9 mouse cellular contexts compared by ENCODE assay signal in the genomic region with DNA sequence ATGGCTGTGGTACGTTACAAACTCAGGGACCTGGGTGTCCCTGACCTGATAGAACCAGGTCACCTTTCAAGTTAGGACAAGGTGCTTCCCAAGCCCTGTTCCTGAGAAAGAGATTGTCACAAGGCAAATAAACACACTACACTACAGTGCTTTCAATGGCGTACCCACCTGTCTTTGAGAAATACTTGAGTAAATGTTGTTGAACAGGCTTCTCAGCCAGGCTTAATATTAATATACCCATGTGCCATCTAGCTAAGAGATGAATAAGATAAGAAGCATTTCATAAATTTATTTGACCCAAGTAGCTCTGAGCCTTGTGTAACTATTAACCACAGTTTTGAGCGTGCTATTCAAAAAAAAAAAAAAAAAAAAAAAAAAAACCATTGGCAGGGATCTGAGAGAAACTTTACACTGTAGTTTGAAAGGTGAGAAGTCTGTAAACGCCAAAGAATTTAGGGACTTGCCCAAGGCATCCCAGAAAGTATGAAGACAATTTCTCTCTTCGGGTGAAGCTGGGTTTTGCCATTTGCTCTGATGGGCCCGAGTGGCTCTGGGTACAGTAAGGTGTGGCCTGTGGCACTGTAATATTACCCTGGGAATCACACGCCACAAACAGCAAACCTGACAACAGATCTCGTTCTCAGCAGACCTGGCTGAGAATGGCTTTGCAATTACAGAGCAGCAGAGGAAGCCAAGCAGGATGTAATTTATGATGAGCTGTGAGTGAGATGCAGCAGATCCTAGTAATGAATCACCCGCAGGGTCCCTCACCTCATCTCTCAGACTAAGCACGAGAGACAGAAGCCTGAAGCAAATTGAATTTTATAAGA.
A peak's percentile ranks its signal among the peaks of the same experiment; 100 is the strongest.
DNase-seq lines count a peak whose midpoint lies in the region; ATAC-seq lines count a peak whose summit lies in the region.
"Had no signal": no experiment of that assay in that cellular context is flagged by ENCODE, and none has a peak within 500 bp of the region (broad histone marks: within the 10 kb centered on the region; RNA-seq: fewer than 3 reads in every experiment).

No protein-coding gene starts in this region.

- no peaks in the 10 kb centered on the region for H3K27me3 ChIP-seq in heart, embryonic 16.5 days (ENCODE audit: control insufficient read depth, insufficient read depth, low read length)
- no peaks in the 10 kb centered on the region for H3K27me3 ChIP-seq in heart, embryonic 11.5 days (ENCODE audit: control insufficient read depth, insufficient read depth, low read length)
- H3K27me3 ChIP-seq in hindbrain, embryonic 15.5 days = no peaks in the 10 kb centered on the region
- H3K27me3 ChIP-seq: liver, embryonic 15.5 days had no signal

- no peak overlapping the region for H3K4me2 ChIP-seq in heart, embryonic 16.5 days (ENCODE audit: low read depth, low read length)
- no peak overlapping the region for H3K4me2 ChIP-seq in heart, embryonic 11.5 days
- no peak overlapping the region for H3K4me2 ChIP-seq in hindbrain, embryonic 15.5 days
- H3K4me2 ChIP-seq: liver, embryonic 15.5 days had no signal

- no peak overlapping the region for H3K9ac ChIP-seq in heart, embryonic 16.5 days (ENCODE audit: low read length)
- no peak overlapping the region for H3K9ac ChIP-seq in heart, embryonic 11.5 days (ENCODE audit: low read depth, low read length)
- no peak overlapping the region for H3K9ac ChIP-seq in hindbrain, embryonic 15.5 days
- H3K9ac ChIP-seq: liver, embryonic 15.5 days had no signal

- WGBS in heart, embryonic 16.5 days = 58% methylated on average over 10 of the region's 10 CpGs
- WGBS in heart, embryonic 11.5 days (ENCODE audit: insufficient replicate concordance) = 62% methylated on average over 10 of the region's 10 CpGs
- 58% methylated on average over 10 of the region's 10 CpGs for WGBS in hindbrain, embryonic 15.5 days

- no peak for ATAC-seq in heart, embryonic 16.5 days (replicated peaks; ENCODE audit: extremely low read depth, insufficient read depth, low FRiP score)
- ATAC-seq in heart, embryonic 11.5 days (replicated peaks; ENCODE audit: insufficient number of reproducible peaks, low FRiP score, low TSS enrichment) = no peak
- ATAC-seq in hindbrain, embryonic 15.5 days (ENCODE audit: low FRiP score, low read depth) = peak; percentile 64; the same call in 1 of the 2 replicates
- ATAC-seq in megakaryocyte-erythroid progenitor cell, adult 5-6 weeks (replicated peaks; ENCODE audit: low FRiP score, low TSS enrichment, poor library complexity, severe bottlenecking) = no peak

- peak overlapping the region; percentile 49 for H3K27ac ChIP-seq in heart, embryonic 16.5 days (ENCODE audit: low read length)
- no peak overlapping the region for H3K27ac ChIP-seq in heart, embryonic 11.5 days (ENCODE audit: low read depth, low read length)
- peak overlapping the region; percentile 45; the same call in 1 of the 2 replicates for H3K27ac ChIP-seq in hindbrain, embryonic 15.5 days (replicated peaks)
- H3K27ac ChIP-seq: liver, embryonic 15.5 days had no signal

- H3K9me3 ChIP-seq in heart, embryonic 16.5 days (replicated peaks; ENCODE audit: control insufficient read depth, low read length) = no peaks in the 10 kb centered on the region
- H3K9me3 ChIP-seq in heart, embryonic 11.5 days (replicated peaks; ENCODE audit: control insufficient read depth, low read length) = no peaks in the 10 kb centered on the region
- no peaks in the 10 kb centered on the region for H3K9me3 ChIP-seq in hindbrain, embryonic 15.5 days
- H3K9me3 ChIP-seq: liver, embryonic 15.5 days had no signal

- peaks cover 36% of the 10 kb centered on the region for H3K4me1 ChIP-seq in heart, embryonic 16.5 days (ENCODE audit: control insufficient read depth, insufficient read depth, low read length)
- peaks cover 9% of the 10 kb centered on the region; the same call in 1 of the 2 replicates for H3K4me1 ChIP-seq in heart, embryonic 11.5 days (ENCODE audit: control insufficient read depth, insufficient read depth, low read length)
- peaks cover 18% of the 10 kb centered on the region for H3K4me1 ChIP-seq in hindbrain, embryonic 15.5 days (replicated peaks)
- H3K4me1 ChIP-seq: liver, embryonic 15.5 days had no signal

- DNase-seq in retina, postnatal 1 day = peak; percentile 49
- DNase-seq in retina, embryonic 14.5 days (ENCODE audit: low spot score) = no peak
- DNase-seq in T-cell, adult 2 months (ENCODE audit: low spot score) = no peak
- DNase-seq in right cerebral cortex, postnatal 36 days (ENCODE audit: low spot score in 2 of 2) = no peak

- no peaks in the 10 kb centered on the region for H3K36me3 ChIP-seq in heart, embryonic 16.5 days (ENCODE audit: control insufficient read depth, insufficient read depth)
- no peaks in the 10 kb centered on the region for H3K36me3 ChIP-seq in heart, embryonic 11.5 days (ENCODE audit: control insufficient read depth, insufficient read depth, low read length)
- H3K36me3 ChIP-seq in hindbrain, embryonic 15.5 days = no peaks in the 10 kb centered on the region
- H3K36me3 ChIP-seq: liver, embryonic 15.5 days had no signal

- H3K4me3 ChIP-seq in heart, embryonic 16.5 days (ENCODE audit: low read length) = no peak overlapping the region
- H3K4me3 ChIP-seq in heart, embryonic 11.5 days (ENCODE audit: low read depth, low read length) = no peak overlapping the region
- H3K4me3 ChIP-seq in hindbrain, embryonic 15.5 days = no peak overlapping the region
- H3K4me3 ChIP-seq: liver, embryonic 15.5 days had no signal
